Mouse (Mus musculus): ENCODE data around the gene Gm2a. TPM values are rescaled to one million over a fixed set of nuclear protein-coding genes. Genes with fewer than 3 reads are reported as not detected.

Gene Gm2a
- total RNA-seq, 1 experiment = 11.7 TPM

DNA sequence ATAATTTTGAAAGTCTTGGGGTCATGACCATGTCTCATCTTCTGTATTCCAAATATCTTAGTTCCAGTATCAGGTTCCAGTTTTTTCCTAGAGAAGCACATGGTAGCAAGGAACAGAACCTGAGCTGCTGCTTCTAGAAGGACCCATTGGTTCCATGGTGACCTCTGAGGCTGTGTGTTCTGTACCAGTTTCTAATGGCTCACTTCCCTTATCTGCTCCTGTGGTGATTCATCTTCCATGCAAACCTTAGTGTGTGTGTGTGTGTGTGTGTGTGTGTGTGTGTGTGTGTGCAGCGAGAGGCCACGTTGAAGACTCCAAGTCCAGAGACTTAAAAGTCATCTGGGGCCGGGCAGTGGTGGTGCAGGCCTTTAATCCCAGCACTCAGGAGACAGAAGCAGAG, 18.1 kb downstream of the Gm2a start:
- DNase-seq (ENCODE audit: low read depth, low spot score) = no peak
- Histone ChIP-seq H3K4me1 (ENCODE audit: control insufficient read depth in 2 of 2, insufficient read depth in 2 of 2, low read length in 2 of 2, poor library complexity in 1 of 2) (peaks cover 4 to 7% of the 10 kb centered on the region in 2 experiments), H3K36me3 (ENCODE audit: control insufficient read depth, insufficient read depth, low read length, poor library complexity, severe bottlenecking) (no peaks in the 10 kb centered on the region), H3K27ac (ENCODE audit: insufficient read depth, low read depth, low read length, poor library complexity, severe bottlenecking) (no peak overlapping the region), H3K9me3 (ENCODE audit: control insufficient read depth, insufficient read depth, low read depth, low read length) (no peaks in the 10 kb centered on the region), H3K9ac (ENCODE audit: insufficient read depth, low read depth, low read length, poor library complexity, severe bottlenecking) (no peak overlapping the region), H3K4me3 (ENCODE audit: insufficient read depth in 1 of 2, low read depth in 1 of 2, low read length in 2 of 2, poor library complexity in 1 of 2, severe bottlenecking in 1 of 2) (no peak overlapping the region)
- TF ChIP-seq ZC3H11A (IDR thresholded peaks at IDR 0.05; ENCODE audit: borderline replicate concordance, low read depth, low read length) (no peak), HCFC1 (IDR thresholded peaks at IDR 0.05; ENCODE audit: borderline replicate concordance, insufficient read depth, low read length) (no peak), MAFK (IDR thresholded peaks at IDR 0.05; ENCODE audit: insufficient read depth, low read depth, low read length) (no peak), CHD2 (IDR thresholded peaks at IDR 0.05; ENCODE audit: low read depth, low read length) (no peak), ZNF384 (IDR thresholded peaks at IDR 0.05; ENCODE audit: low read depth, low read length) (no peak)
- in situ Hi-C loops (cut with MboI; ENCODE audit: low sequenced_read_pairs in 2 of 2, unreplicated experiment in 2 of 2) = no loop called here

DNA sequence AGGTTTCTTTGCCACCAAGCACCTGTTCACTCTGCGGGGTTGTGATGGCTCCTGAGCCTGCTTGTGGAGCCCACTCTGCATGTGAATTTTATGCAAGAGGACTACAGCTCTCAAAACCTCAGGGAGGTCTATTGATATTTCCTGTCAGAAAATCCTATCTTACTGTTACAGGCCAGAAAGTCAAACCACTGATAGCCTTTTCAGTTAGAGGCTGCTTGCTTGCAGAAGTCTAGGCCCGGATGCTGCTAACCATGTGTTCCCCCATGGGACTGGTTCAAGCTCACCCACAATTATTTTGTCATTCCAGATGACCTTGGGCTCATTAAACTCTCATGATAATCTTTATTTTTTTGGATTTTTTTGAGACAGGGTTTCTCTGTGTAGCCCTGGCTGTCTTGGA, 19.1 kb downstream of the Gm2a start:
- Histone ChIP-seq H3K9me3 (ENCODE audit: control insufficient read depth, insufficient read depth, low read depth, low read length) (no peaks in the 10 kb centered on the region), H3K9ac (ENCODE audit: insufficient read depth, low read depth, low read length, poor library complexity, severe bottlenecking) (no peak overlapping the region), H3K4me3 (ENCODE audit: insufficient read depth in 1 of 2, low read depth in 1 of 2, low read length in 2 of 2, poor library complexity in 1 of 2, severe bottlenecking in 1 of 2) (no peak overlapping the region), H3K4me1 (ENCODE audit: control insufficient read depth in 2 of 2, insufficient read depth in 2 of 2, low read length in 2 of 2, poor library complexity in 1 of 2) (peaks cover 4 to 7% of the 10 kb centered on the region in 2 experiments), H3K36me3 (ENCODE audit: control insufficient read depth, insufficient read depth, low read length, poor library complexity, severe bottlenecking) (no peaks in the 10 kb centered on the region), H3K27ac (ENCODE audit: insufficient read depth, low read depth, low read length, poor library complexity, severe bottlenecking) (no peak overlapping the region)
- no peak for DNase-seq (ENCODE audit: low read depth, low spot score)
- in situ Hi-C loops (cut with MboI; ENCODE audit: low sequenced_read_pairs in 2 of 2, unreplicated experiment in 2 of 2) = no loop called here
- no peak for TF ChIP-seq ZC3H11A (IDR thresholded peaks at IDR 0.05; ENCODE audit: borderline replicate concordance, low read depth, low read length)
- no peak for TF ChIP-seq MAFK (IDR thresholded peaks at IDR 0.05; ENCODE audit: insufficient read depth, low read depth, low read length)
- no peak for TF ChIP-seq CHD2 (IDR thresholded peaks at IDR 0.05; ENCODE audit: low read depth, low read length)
- no peak for TF ChIP-seq HCFC1 (IDR thresholded peaks at IDR 0.05; ENCODE audit: borderline replicate concordance, insufficient read depth, low read length)
- no peak for TF ChIP-seq ZNF384 (IDR thresholded peaks at IDR 0.05; ENCODE audit: low read depth, low read length)

DNA sequence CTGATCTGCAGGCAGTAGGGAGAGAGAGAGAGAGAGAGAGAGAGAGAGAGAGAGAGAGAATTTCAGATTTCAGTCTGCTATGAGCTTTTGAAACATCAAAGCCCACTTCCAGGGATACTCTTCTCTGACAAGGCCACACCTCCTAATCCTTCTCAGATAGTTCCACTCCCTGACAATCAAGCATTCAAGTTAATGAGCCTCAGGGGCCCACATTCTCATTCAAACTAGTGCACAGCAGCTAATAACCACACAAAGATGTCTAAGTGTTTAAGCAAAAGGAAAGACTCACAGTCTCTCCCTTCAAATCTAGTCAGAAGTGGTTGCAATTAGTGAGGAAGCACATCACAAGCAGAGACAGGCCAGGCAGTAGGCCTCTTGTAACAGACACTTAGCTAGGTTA, 22.4 kb downstream of the Gm2a start:
- H3K27ac ChIP-seq (ENCODE audit: insufficient read depth, low read depth, low read length, poor library complexity, severe bottlenecking) = no peak overlapping the region
- DNase-seq (ENCODE audit: low read depth, low spot score) = no peak
- in situ Hi-C loops (cut with MboI; ENCODE audit: low sequenced_read_pairs in 2 of 2, unreplicated experiment in 2 of 2) = no loop called here

DNA sequence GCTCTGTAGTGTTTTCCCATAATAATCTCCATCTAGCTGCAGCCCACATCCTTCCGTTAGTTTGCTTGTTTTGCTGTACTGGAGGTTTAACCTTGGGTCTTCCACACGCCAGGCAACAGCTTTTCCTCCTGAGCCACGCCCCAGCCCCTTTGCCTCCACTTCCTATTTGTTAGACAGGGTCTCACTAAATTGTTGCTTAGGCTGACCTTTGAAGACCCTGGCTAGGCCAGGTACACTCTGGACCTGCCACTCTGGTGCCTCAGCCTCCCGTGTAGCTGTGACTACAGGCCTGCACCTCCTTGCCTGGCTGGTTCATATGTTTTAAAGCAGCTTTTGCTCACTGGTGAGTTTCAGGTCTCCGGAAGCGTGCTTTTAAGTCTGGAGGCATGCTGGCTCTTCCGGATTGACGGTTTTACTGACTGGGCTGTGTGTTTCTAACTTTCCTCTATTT, 22.9 kb downstream of the Gm2a start:
- no peaks in the 10 kb centered on the region; a peak in 1 of 4 replicates for H3K4me1 ChIP-seq (ENCODE audit: control insufficient read depth in 2 of 2, insufficient read depth in 2 of 2, low read length in 2 of 2, poor library complexity in 1 of 2)
- no peak overlapping the region for H3K27ac ChIP-seq (ENCODE audit: insufficient read depth, low read depth, low read length, poor library complexity, severe bottlenecking)
- no peak for DNase-seq (ENCODE audit: low read depth, low spot score)
- H3K4me3 ChIP-seq (ENCODE audit: insufficient read depth in 1 of 2, low read depth in 1 of 2, low read length in 2 of 2, poor library complexity in 1 of 2, severe bottlenecking in 1 of 2) = no peak overlapping the region
- H3K9ac ChIP-seq (ENCODE audit: insufficient read depth, low read depth, low read length, poor library complexity, severe bottlenecking) = no peak overlapping the region
- no peaks in the 10 kb centered on the region for H3K36me3 ChIP-seq (ENCODE audit: control insufficient read depth, insufficient read depth, low read length, poor library complexity, severe bottlenecking)
- in situ Hi-C loops (cut with MboI; ENCODE audit: low sequenced_read_pairs in 2 of 2, unreplicated experiment in 2 of 2) = no loop called here
- TF ChIP-seq CHD2 (IDR thresholded peaks at IDR 0.05; ENCODE audit: low read depth, low read length) (no peak), MAFK (IDR thresholded peaks at IDR 0.05; ENCODE audit: insufficient read depth, low read depth, low read length) (no peak), HCFC1 (IDR thresholded peaks at IDR 0.05; ENCODE audit: borderline replicate concordance, insufficient read depth, low read length) (no peak), ZC3H11A (IDR thresholded peaks at IDR 0.05; ENCODE audit: borderline replicate concordance, low read depth, low read length) (no peak), ZNF384 (IDR thresholded peaks at IDR 0.05; ENCODE audit: low read depth, low read length) (no peak)
- no peaks in the 10 kb centered on the region for H3K9me3 ChIP-seq (ENCODE audit: control insufficient read depth, insufficient read depth, low read depth, low read length)

More for the DNA sequence above, 22.4 kb downstream of the Gm2a start:
- Histone ChIP-seq H3K4me1 (ENCODE audit: control insufficient read depth in 2 of 2, insufficient read depth in 2 of 2, low read length in 2 of 2, poor library complexity in 1 of 2) (no peaks in the 10 kb centered on the region; a peak in 1 of 4 replicates), H3K36me3 (ENCODE audit: control insufficient read depth, insufficient read depth, low read length, poor library complexity, severe bottlenecking) (no peaks in the 10 kb centered on the region), H3K4me3 (ENCODE audit: insufficient read depth in 1 of 2, low read depth in 1 of 2, low read length in 2 of 2, poor library complexity in 1 of 2, severe bottlenecking in 1 of 2) (no peak overlapping the region), H3K9ac (ENCODE audit: insufficient read depth, low read depth, low read length, poor library complexity, severe bottlenecking) (no peak overlapping the region), H3K9me3 (ENCODE audit: control insufficient read depth, insufficient read depth, low read depth, low read length) (no peaks in the 10 kb centered on the region)
- TF ChIP-seq ZC3H11A (IDR thresholded peaks at IDR 0.05; ENCODE audit: borderline replicate concordance, low read depth, low read length) (no peak), HCFC1 (IDR thresholded peaks at IDR 0.05; ENCODE audit: borderline replicate concordance, insufficient read depth, low read length) (no peak), ZNF384 (IDR thresholded peaks at IDR 0.05; ENCODE audit: low read depth, low read length) (no peak), CHD2 (IDR thresholded peaks at IDR 0.05; ENCODE audit: low read depth, low read length) (no peak), MAFK (IDR thresholded peaks at IDR 0.05; ENCODE audit: insufficient read depth, low read depth, low read length) (no peak)

DNA sequence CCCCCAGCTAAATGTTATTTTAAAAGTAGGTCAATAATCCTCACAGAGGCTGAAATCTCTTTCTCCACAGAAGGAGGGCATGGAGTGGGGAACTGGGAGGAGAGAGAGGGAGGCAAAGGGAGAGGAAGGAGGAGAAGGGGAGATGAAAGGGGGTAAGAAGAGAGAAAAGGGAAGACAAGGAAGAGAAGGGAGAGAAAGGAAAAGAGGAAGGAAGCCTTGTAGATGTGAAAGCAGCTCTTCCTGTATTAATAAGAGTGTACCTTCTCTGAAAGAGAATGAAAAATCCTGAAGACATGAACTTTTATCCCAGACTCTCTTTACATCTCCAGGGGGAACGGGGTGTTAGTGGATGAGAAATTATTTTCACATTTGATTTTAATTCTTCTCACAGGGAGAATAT, 23.5 kb downstream of the Gm2a start:
- Histone ChIP-seq H3K4me3 (ENCODE audit: insufficient read depth in 1 of 2, low read depth in 1 of 2, low read length in 2 of 2, poor library complexity in 1 of 2, severe bottlenecking in 1 of 2) (no peak overlapping the region), H3K27ac (ENCODE audit: insufficient read depth, low read depth, low read length, poor library complexity, severe bottlenecking) (no peak overlapping the region), H3K36me3 (ENCODE audit: control insufficient read depth, insufficient read depth, low read length, poor library complexity, severe bottlenecking) (no peaks in the 10 kb centered on the region), H3K9ac (ENCODE audit: insufficient read depth, low read depth, low read length, poor library complexity, severe bottlenecking) (no peak overlapping the region), H3K4me1 (ENCODE audit: control insufficient read depth in 2 of 2, insufficient read depth in 2 of 2, low read length in 2 of 2, poor library complexity in 1 of 2) (peaks cover 0 to 2% of the 10 kb centered on the region in 2 experiments; a peak in 1 of 4 replicates), H3K9me3 (ENCODE audit: control insufficient read depth, insufficient read depth, low read depth, low read length) (no peaks in the 10 kb centered on the region)
- in situ Hi-C loops (cut with MboI; ENCODE audit: low sequenced_read_pairs in 2 of 2, unreplicated experiment in 2 of 2) = no loop called here
- DNase-seq (ENCODE audit: low read depth, low spot score) = no peak
- TF ChIP-seq ZC3H11A (IDR thresholded peaks at IDR 0.05; ENCODE audit: borderline replicate concordance, low read depth, low read length) = no peak
- TF ChIP-seq CHD2 (IDR thresholded peaks at IDR 0.05; ENCODE audit: low read depth, low read length) = no peak
- TF ChIP-seq HCFC1 (IDR thresholded peaks at IDR 0.05; ENCODE audit: borderline replicate concordance, insufficient read depth, low read length) = no peak
- TF ChIP-seq ZNF384 (IDR thresholded peaks at IDR 0.05; ENCODE audit: low read depth, low read length) = no peak
- TF ChIP-seq MAFK (IDR thresholded peaks at IDR 0.05; ENCODE audit: insufficient read depth, low read depth, low read length) = no peak
